Mouse (Mus musculus): ENCODE measurements around the gene Fzr1. TPM values are rescaled to one million over a fixed set of nuclear protein-coding genes. Genes with fewer than 3 reads are reported as not detected.
A peak's percentile ranks its signal among the peaks of the same experiment; 100 is the strongest.

Fzr1 gene
- total and polyA plus RNA-seq, 2 experiments from 2014 or later: 47.6 to 48.4 TPM

DNA sequence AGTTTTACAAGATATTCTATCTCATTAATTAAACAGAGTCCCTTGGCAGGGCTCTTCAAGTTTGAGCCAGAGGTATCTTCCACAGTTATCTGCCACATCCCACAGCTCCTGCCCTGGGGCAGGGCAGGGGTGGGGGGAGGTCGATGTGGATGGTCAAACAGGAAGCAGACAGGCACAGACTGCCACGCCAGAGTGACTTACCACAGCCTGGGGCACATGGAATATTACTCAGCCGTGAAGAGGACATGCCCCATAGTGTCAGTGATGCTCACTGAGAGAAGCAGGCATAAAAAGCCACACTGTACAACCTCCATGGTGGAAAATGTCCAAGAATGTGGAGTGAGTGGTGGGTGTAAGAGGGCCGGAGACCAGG, 33.2 kb downstream of the Fzr1 start:
- WGBS: 81% methylated on average over 4 of the region's 4 CpGs
- Histone ChIP-seq H3K27ac (ENCODE audit: low read depth) (no peak overlapping the region), H3K9me3 (replicated peaks; ENCODE audit: control insufficient read depth, low read length) (no peaks in the 10 kb centered on the region), H3K4me1 (ENCODE audit: control insufficient read depth, insufficient read depth) (peaks cover 9% of the 10 kb centered on the region), H3K4me3 (ENCODE audit: low read depth, low read length) (no peak overlapping the region), H3K9ac (replicated peaks; ENCODE audit: low read depth, low read length) (no peak overlapping the region), H3K4me2 (ENCODE audit: low read depth, low read length) (no peak overlapping the region), H3K36me3 (replicated peaks; ENCODE audit: control insufficient read depth, insufficient read depth, low read length) (peaks cover 24% of the 10 kb centered on the region), H3K27me3 (ENCODE audit: control insufficient read depth, insufficient read depth, low read length) (peaks cover 19% of the 10 kb centered on the region)
- no peak for TF ChIP-seq CTCF (IDR thresholded peaks at IDR 0.05; ENCODE audit: low read depth)
- TF ChIP-seq EP300 (IDR thresholded peaks at IDR 0.05; ENCODE audit: low read depth): no peak
- DNase-seq (ENCODE audit: low spot score) (no peak), ATAC-seq (ENCODE audit: insufficient read depth, low read depth) (no peak)

DNA sequence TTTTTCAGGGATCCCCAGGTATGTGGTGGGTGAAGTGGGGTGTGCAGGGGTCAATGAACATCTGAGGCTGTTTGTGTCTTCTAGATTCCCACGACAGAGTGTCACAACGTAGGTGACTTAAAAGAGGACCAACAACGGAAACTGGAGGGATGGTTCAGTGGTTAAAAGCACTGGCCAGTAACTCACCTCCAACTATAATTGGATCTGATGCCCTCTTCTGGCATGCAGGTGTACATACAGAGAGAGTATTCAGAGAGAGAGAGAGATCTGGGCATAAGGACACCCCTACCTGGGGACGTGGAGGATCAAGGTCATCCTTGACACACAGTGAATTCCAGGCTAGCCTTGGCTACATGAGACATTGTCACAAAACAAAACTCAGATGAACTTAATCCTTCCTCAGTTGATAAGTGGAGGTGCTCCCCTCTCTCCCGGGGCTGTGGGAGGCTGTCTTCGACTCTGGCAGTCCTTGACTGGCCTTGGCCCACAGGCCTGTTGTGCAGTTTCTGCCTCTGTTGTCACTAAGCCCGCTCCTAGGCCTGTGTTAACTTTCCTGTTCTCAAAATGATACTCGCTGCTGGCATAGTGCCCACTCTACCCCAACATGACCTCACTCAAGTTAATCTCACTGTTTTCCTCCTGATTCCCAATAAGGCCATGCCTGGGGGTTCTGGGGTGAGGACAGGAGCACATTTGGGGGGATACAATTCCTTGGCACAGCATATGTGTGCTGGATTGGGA, 33.7 kb downstream of the Fzr1 start:
- Histone ChIP-seq H3K27ac (ENCODE audit: low read depth) (no peak overlapping the region; the same call in 1 of the 2 replicates), H3K27me3 (ENCODE audit: control insufficient read depth, insufficient read depth, low read length) (peaks cover 19% of the 10 kb centered on the region), H3K9me3 (replicated peaks; ENCODE audit: control insufficient read depth, low read length) (no peaks in the 10 kb centered on the region), H3K4me1 (ENCODE audit: control insufficient read depth, insufficient read depth) (peaks cover 8% of the 10 kb centered on the region), H3K36me3 (replicated peaks; ENCODE audit: control insufficient read depth, insufficient read depth, low read length) (peaks cover 24% of the 10 kb centered on the region), H3K4me2 (ENCODE audit: low read depth, low read length) (no peak overlapping the region), H3K9ac (replicated peaks; ENCODE audit: low read depth, low read length) (no peak overlapping the region), H3K4me3 (ENCODE audit: low read depth, low read length) (no peak overlapping the region)
- 25% methylated on average over 8 of the region's 8 CpGs for WGBS
- no peak for DNase-seq (ENCODE audit: low spot score)
- ATAC-seq (ENCODE audit: insufficient read depth, low read depth): no peak
- TF ChIP-seq EP300 (IDR thresholded peaks at IDR 0.05; ENCODE audit: low read depth) (no peak), CTCF (IDR thresholded peaks at IDR 0.05; ENCODE audit: low read depth) (peak; percentile 41; the same call in 1 of the 2 replicates)

DNA sequence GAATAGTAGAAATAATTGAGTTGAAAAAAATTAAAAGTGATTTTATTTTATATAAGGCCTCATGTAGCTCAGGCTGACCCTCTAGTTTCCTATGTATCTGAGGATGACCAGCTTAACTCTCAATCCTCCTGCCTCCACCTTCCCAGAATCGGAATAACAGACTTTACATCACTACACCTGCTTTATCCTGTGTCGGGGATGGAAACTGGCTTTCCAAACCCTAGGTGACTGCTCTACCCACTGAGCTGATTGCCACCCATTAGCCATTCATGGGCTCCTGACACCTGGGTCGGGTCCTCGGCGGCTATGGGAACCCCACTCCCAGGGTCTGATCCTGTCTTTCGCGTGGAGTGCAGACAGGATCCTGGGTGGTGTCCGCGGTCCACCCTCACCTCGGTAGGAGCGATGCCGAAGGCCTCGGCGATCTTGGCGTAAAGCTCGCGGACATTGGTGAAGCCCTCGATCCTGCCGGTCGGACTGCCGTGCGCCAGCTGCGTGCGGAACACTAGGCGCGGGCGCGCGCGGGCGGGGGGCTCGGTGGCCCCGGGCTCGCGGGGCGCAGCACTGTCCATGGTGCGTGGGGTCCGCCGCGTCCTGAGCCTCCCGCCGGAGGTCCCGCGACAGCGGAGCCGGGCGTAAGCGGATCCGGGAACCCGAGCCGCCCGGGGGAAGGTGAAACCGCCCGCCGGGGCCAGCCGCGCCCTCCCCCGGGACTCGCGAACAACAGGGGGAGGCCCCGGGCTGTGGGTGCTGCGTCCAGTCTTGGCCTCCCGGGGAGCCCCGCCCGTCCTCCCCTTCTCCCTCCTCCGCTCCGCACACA, 35.4 kb downstream of the Fzr1 start, which contains the start of gene Gipc3:
TSS of gene Gipc3 (minus strand) at position 581 of the 820 bp plus-strand sequence.
- H3K27me3 ChIP-seq (ENCODE audit: control insufficient read depth, insufficient read depth, low read length): peaks cover 19% of the 10 kb centered on the region
- WGBS: 5% methylated on average over 57 of the region's 67 CpGs
- DNase-seq (ENCODE audit: low spot score): no peak

DNA sequence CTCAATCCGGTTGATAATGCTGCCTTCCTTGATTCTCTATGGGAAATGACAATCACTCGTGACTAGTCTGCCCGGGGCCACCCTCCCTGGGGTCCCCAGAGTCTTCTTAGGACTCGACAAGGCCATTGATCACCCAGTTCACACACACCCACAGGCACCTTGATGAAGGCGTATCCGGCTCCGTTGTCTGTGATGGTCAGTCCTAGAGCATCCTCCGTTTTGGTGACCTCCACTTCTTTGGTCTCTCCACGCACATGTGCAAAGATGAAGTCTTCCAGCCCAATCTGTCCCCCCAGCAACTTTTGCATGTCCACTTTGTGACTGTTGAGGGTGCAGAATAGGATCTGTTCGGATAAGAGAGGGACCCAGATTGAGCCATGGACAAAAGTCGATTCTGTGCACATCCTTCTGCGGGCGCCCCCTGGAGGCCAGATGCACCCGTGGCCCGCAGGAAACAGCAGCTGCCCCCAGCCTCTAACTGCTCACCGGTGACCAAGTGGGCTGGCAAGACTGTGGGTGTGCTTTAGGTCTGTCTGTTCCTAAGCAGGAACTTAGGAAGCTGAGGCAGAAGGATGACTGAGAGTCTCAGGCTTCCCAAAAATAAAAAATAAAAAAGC, 36.9 kb downstream of the Fzr1 start:
- Histone ChIP-seq H3K9me3 (replicated peaks; ENCODE audit: control insufficient read depth, low read length) (no peaks in the 10 kb centered on the region), H3K36me3 (replicated peaks; ENCODE audit: control insufficient read depth, insufficient read depth, low read length) (peaks cover 6% of the 10 kb centered on the region), H3K27me3 (ENCODE audit: control insufficient read depth, insufficient read depth, low read length) (peaks cover 19% of the 10 kb centered on the region), H3K9ac (replicated peaks; ENCODE audit: low read depth, low read length) (no peak overlapping the region), H3K4me3 (ENCODE audit: low read depth, low read length) (no peak overlapping the region), H3K4me1 (ENCODE audit: control insufficient read depth, insufficient read depth) (no peaks in the 10 kb centered on the region), H3K4me2 (ENCODE audit: low read depth, low read length) (no peak overlapping the region), H3K27ac (ENCODE audit: low read depth) (no peak overlapping the region)
- no peak for DNase-seq (ENCODE audit: low spot score)
- no peak for ATAC-seq (ENCODE audit: insufficient read depth, low read depth)
- peak; percentile 70 for TF ChIP-seq CTCF (IDR thresholded peaks at IDR 0.05; ENCODE audit: low read depth)
- TF ChIP-seq EP300 (IDR thresholded peaks at IDR 0.05; ENCODE audit: low read depth): no peak
- 40% methylated on average over 16 of the region's 16 CpGs for WGBS

More for the DNA sequence above, 35.4 kb downstream of the Fzr1 start, which contains the start of gene Gipc3:
- 0 out of 2 replicates have a peak, but pooled peaks have one; percentile 2 for ATAC-seq (ENCODE audit: insufficient read depth, low read depth)
- TF ChIP-seq CTCF (IDR thresholded peaks at IDR 0.05; ENCODE audit: low read depth) (no peak), EP300 (IDR thresholded peaks at IDR 0.05; ENCODE audit: low read depth) (no peak)
- peak within 1 kb of the TSS; percentile 62 for H3K4me3 ChIP-seq (ENCODE audit: low read depth, low read length)
- H3K4me2 ChIP-seq (ENCODE audit: low read depth, low read length): peak within 1 kb of the TSS; percentile 93
- H3K9ac ChIP-seq (replicated peaks; ENCODE audit: low read depth, low read length): peak within 1 kb of the TSS; percentile 72
- H3K27ac ChIP-seq (ENCODE audit: low read depth): no peak within 1 kb of the TSS
- H3K36me3 ChIP-seq (replicated peaks; ENCODE audit: control insufficient read depth, insufficient read depth, low read length): peaks cover 18% of the 10 kb centered on the region
- 0 out of 2 replicates have a peak, but pooled peaks cover 3% of the 10 kb centered on the region for H3K4me1 ChIP-seq (ENCODE audit: control insufficient read depth, insufficient read depth)
- no peaks in the 10 kb centered on the region for H3K9me3 ChIP-seq (replicated peaks; ENCODE audit: control insufficient read depth, low read length)

DNA sequence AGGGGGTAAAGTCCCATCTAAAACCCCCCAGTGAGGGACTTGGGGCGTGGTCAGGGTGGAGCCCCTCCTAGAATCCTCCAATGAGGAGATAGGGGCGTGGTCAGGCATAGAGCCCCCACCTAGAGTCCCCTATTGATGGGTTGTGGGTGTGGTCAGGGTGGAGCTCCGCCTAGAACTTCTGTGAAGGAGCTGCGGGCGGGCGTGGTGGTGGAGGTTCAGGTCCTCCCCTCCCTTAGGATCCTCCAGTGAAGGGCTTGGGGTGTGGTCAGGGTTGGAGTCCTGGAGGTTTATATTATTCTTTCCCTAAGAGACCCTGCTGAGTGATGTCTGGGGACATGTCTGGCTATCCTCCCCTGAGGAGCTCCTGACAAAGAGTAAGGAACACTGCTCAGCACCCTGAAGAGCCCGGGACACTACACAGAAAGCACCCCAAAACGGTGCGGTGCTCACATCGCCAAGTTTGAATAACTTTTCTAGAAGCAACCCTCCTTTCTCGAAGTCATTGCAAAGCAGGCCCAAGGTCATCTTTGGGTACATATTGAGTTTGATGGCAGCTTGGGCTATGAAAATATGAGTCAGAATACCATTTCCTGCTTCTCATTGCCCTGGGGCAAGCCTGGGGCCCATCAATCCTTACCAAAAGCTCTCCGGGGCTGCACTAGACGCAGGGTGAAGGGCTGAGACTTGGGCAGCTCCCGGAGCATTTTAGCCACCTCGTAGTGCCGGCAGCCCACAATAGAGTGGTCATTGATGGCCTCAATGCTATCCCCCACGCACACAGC, 37.6 kb downstream of the Fzr1 start:
- ATAC-seq (ENCODE audit: insufficient read depth, low read depth): no peak
- DNase-seq (ENCODE audit: low spot score): no peak
- WGBS: 57% methylated on average over 17 of the region's 17 CpGs
- Histone ChIP-seq H3K27me3 (ENCODE audit: control insufficient read depth, insufficient read depth, low read length) (peaks cover 19% of the 10 kb centered on the region), H3K9ac (replicated peaks; ENCODE audit: low read depth, low read length) (no peak overlapping the region), H3K27ac (ENCODE audit: low read depth) (no peak overlapping the region), H3K4me3 (ENCODE audit: low read depth, low read length) (no peak overlapping the region), H3K4me2 (ENCODE audit: low read depth, low read length) (no peak overlapping the region), H3K4me1 (ENCODE audit: control insufficient read depth, insufficient read depth) (no peaks in the 10 kb centered on the region), H3K36me3 (replicated peaks; ENCODE audit: control insufficient read depth, insufficient read depth, low read length) (no peaks in the 10 kb centered on the region), H3K9me3 (replicated peaks; ENCODE audit: control insufficient read depth, low read length) (no peaks in the 10 kb centered on the region)
- TF ChIP-seq CTCF (IDR thresholded peaks at IDR 0.05; ENCODE audit: low read depth) (no peak), EP300 (IDR thresholded peaks at IDR 0.05; ENCODE audit: low read depth) (no peak)
